Mouse (Mus musculus) inflammation-experienced regulatory T-cells (primary cell): Measurements from ENCODE around the gene Etfrf1. TPM values are rescaled to one million over a fixed set of nuclear protein-coding genes. Genes with fewer than 3 reads are reported as not detected.

Experiments
- polyA plus RNA-seq, 2 experiments: library from polyadenylated mRNA; unstranded; fragments of 100-300 nt; shearing (Covaris generic); gene quantifications; one replicate each; pipeline ENCODE4 v1.2.1; 2017

Gene Etfrf1
- polyA plus RNA-seq, result 10 to 100 TPM; 27.1 to 27.2 TPM

GRCm38 (mm10) chr6:145210816-145211338, at the start of gene Etfrf1, which contains the start of gene Casc1:
Etfrf1 (plus strand) TSS chr6:145211134.
Casc1 (minus strand) TSS chr6:145211005.

DNA sequence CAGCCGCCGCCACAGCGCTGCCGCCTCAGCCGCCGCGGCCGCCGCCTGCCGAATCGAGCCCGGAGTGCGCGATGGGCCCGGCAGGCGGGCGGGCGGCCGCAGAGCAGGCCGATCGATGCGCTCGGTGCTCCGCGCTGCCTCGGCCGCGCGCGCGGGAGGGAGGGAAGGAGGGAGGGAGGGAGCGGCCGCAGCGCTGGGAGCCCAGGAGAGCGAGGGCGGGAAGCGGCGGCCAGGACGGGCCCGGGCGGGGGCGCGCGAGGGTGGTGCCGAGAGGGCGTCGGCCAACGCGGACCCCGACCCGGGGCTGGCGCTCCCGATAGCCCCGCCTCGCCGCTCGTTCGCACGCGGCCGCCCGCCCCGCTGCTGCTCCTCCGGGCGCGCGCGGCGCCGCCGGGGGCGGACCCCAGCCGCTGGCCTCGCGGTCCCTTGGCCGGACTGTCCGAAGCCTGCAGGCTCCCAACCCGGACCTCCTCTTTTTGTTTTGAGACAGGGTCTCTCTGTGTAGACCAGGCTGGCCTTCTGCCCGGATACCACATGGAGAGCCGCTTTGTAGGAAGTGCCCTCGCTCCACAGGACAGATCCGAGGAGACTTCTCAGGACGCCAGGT, 39.4 kb downstream of the Etfrf1 start, which contains the start of gene Kras:
Kras (minus strand) TSS at position 55 of the 607 bp plus-strand sequence.

Other genes with a start within 250 kb of the Etfrf1 start
- 1 to 10 TPM; 4.1 to 6.5 TPM for gene Bcat1, start 134.9 kb upstream of the Etfrf1 start, polyA plus RNA-seq
- 100 to 1,000 TPM; 151 to 198 TPM for gene Lrmp, start 95.5 kb upstream of the Etfrf1 start, polyA plus RNA-seq
- gene Casc1, start 129 bp upstream of the Etfrf1 start, polyA plus RNA-seq, result 1 to 10 TPM in 1 of 2 experiments, under 1 TPM in 1; 0.98 to 2.5 TPM
- 100 to 1,000 TPM; 123 to 173 TPM for gene Kras, start 39.1 kb downstream of the Etfrf1 start, polyA plus RNA-seq